Mouse (Mus musculus) kidney, adult 18-20 months (tissue): ENCODE data around the gene St8sia1.
A peak's percentile ranks its signal among the peaks of the same experiment; 100 is the strongest.
"Not testable (repeated sequence)": the region's sequence is repeated elsewhere in the genome, so short reads cannot be mapped to it uniquely, and the experiment has no call there.

Source experiments
- DNase-seq: peaks from one replicate; pipeline ENCODE4 v3.0.0; 2021

The St8sia1 gene

GRCm38 (mm10) chr6:142964076-142964530 is at the start of gene St8sia1:
St8sia1 (minus strand) TSS chr6:142964452.
- peak; percentile 64 for DNase-seq

GRCm38 (mm10) chr6:143012513-143013215 is 48.4 kb upstream of the St8sia1 start:
- no peak for DNase-seq

- no peak for DNase-seq
Measured at GRCm38 (mm10) chr6:143008865-143009264, 44.6 kb upstream of the St8sia1 start.

GRCm38 (mm10) chr6:143005209-143005608 is 41.0 kb upstream of the St8sia1 start:
- DNase-seq: not testable (repeated sequence)

GRCm38 (mm10) chr6:143004801-143005200 is 40.5 kb upstream of the St8sia1 start:
- no peak for DNase-seq

GRCm38 (mm10) chr6:142998221-142998999 is 34.2 kb upstream of the St8sia1 start:
- peak; percentile 42 for DNase-seq

- no peak for DNase-seq
Measured at GRCm38 (mm10) chr6:142996887-142997286, 32.6 kb upstream of the St8sia1 start.

GRCm38 (mm10) chr6:142995567-142995966 is 31.3 kb upstream of the St8sia1 start:
- no peak for DNase-seq

GRCm38 (mm10) chr6:142994821-142995220 is 30.6 kb upstream of the St8sia1 start:
- DNase-seq: no peak

- DNase-seq: no peak
Measured at GRCm38 (mm10) chr6:142993705-142994698, 29.8 kb upstream of the St8sia1 start.

GRCm38 (mm10) chr6:142992971-142993370 is 28.7 kb upstream of the St8sia1 start:
- no peak for DNase-seq

- DNase-seq: no peak
Measured at GRCm38 (mm10) chr6:142992099-142992498, 27.8 kb upstream of the St8sia1 start.

- DNase-seq: no peak
Measured at GRCm38 (mm10) chr6:142991391-142992059, 27.3 kb upstream of the St8sia1 start.

- no peak for DNase-seq
Measured at GRCm38 (mm10) chr6:142990516-142990915, 26.3 kb upstream of the St8sia1 start.

GRCm38 (mm10) chr6:142989495-142989894 is 25.2 kb upstream of the St8sia1 start:
- DNase-seq: no peak

- peak; percentile 80 for DNase-seq
Measured at GRCm38 (mm10) chr6:142988753-142989152, 24.5 kb upstream of the St8sia1 start.

- DNase-seq: no peak
Measured at GRCm38 (mm10) chr6:142988231-142988630, 24.0 kb upstream of the St8sia1 start.

GRCm38 (mm10) chr6:142987616-142988015 is 23.4 kb upstream of the St8sia1 start:
- no peak for DNase-seq

GRCm38 (mm10) chr6:142986706-142987105 is 22.5 kb upstream of the St8sia1 start:
- not testable (repeated sequence) for DNase-seq

- DNase-seq: not testable (repeated sequence)
Measured at GRCm38 (mm10) chr6:142985561-142986238, 21.4 kb upstream of the St8sia1 start.
